12 mouse cellular contexts compared by ENCODE assay signal in genomic region chr2:39140586-39141455, GRCm38 (mm10). TPM values are rescaled to one million over a fixed set of nuclear protein-coding genes. Genes with fewer than 3 reads are reported as not detected.
DNase-seq lines count a peak whose midpoint lies in the region; ATAC-seq and TF ChIP-seq lines count a peak whose summit lies in the region.
"Had no signal": no experiment of that assay in that cellular context is flagged by ENCODE, and none has a peak within 500 bp of the region (broad histone marks: within the 10 kb centered on the region; RNA-seq: fewer than 3 reads in every experiment).

No protein-coding gene starts in this region.

- intact Hi-C loops in heart, postnatal 14 days (cut with DNase I), result no loop called here

- no peaks in the 10 kb centered on the region for H3K9me3 ChIP-seq in forebrain, embryonic 11.5 days (ENCODE audit: control insufficient read depth, low read length)
- no peaks in the 10 kb centered on the region for H3K9me3 ChIP-seq in hindbrain, embryonic 14.5 days (ENCODE audit: control insufficient read depth, low read length)
- H3K9me3 ChIP-seq: limb, embryonic 13.5 days had no signal

- peak overlapping the region; percentile 29 for H3K4me3 ChIP-seq in lung, adult 2 months (replicated peaks; ENCODE audit: extremely low read depth, low read depth, low read length)
- H3K4me3 ChIP-seq in forebrain, embryonic 11.5 days (ENCODE audit: low read depth, low read length), result no peak overlapping the region
- no peak overlapping the region for H3K4me3 ChIP-seq in hindbrain, embryonic 14.5 days (replicated peaks; ENCODE audit: low read length)
- H3K4me3 ChIP-seq: erythroblast, embryonic 14.5 days; limb, embryonic 13.5 days had no signal

- WGBS in lung, adult 2 months, result 72% methylated on average over 7 of the region's 7 CpGs
- WGBS in forebrain, embryonic 11.5 days, result 87% methylated on average over 7 of the region's 7 CpGs
- 92% methylated on average over 7 of the region's 7 CpGs for WGBS in hindbrain, embryonic 14.5 days

- no peaks in the 10 kb centered on the region; the same call in 1 of the 2 replicates for H3K36me3 ChIP-seq in forebrain, embryonic 11.5 days (ENCODE audit: control insufficient read depth, insufficient read depth, low read length)
- no peaks in the 10 kb centered on the region; the same call in 1 of the 2 replicates for H3K36me3 ChIP-seq in hindbrain, embryonic 14.5 days (replicated peaks; ENCODE audit: control insufficient read depth, insufficient read depth)

- no peak overlapping the region for H3K27ac ChIP-seq in forebrain, embryonic 11.5 days (ENCODE audit: low read depth, low read length)
- no peak overlapping the region for H3K27ac ChIP-seq in hindbrain, embryonic 14.5 days
- H3K27ac ChIP-seq: limb, embryonic 13.5 days had no signal

- TF ChIP-seq POLR2A in lung, adult 2 months (IDR thresholded peaks at IDR 0.05; ENCODE audit: borderline replicate concordance, extremely low read depth, low read depth, low read length), result no peak

- ATAC-seq in forebrain, embryonic 11.5 days (replicated peaks; ENCODE audit: low FRiP score), result no peak
- ATAC-seq in hindbrain, embryonic 14.5 days (ENCODE audit: low FRiP score), result no peak

- no peak for DNase-seq in lung, adult 2 months
- no peak for DNase-seq in lung, postnatal 10 days
- peak; percentile 48 for DNase-seq in adrenal gland, postnatal 14 days
- peak; percentile 31 for DNase-seq in cerebellum, adult 8-10 months
- DNase-seq in heart, postnatal 14 days, result peak; percentile 14 to 36
- DNase-seq in layer of hippocampus, postnatal 14 days (ENCODE audit: low spot score in 2 of 2), result no peak
- DNase-seq in forebrain, embryonic 11.5 days (ENCODE audit: low spot score), result no peak
- DNase-seq in hindbrain, embryonic 14.5 days (ENCODE audit: low spot score), result no peak
- DNase-seq: spleen, adult 18-20 months had no signal

- no peaks in the 10 kb centered on the region; the same call in 1 of the 2 replicates for H3K4me1 ChIP-seq in lung, adult 2 months (ENCODE audit: control insufficient read depth, insufficient read depth, low read length)
- no peaks in the 10 kb centered on the region for H3K4me1 ChIP-seq in forebrain, embryonic 11.5 days (replicated peaks; ENCODE audit: control insufficient read depth, insufficient read depth, low read length)
- H3K4me1 ChIP-seq in hindbrain, embryonic 14.5 days (replicated peaks; ENCODE audit: control insufficient read depth, insufficient read depth, low read length), result no peaks in the 10 kb centered on the region
- H3K4me1 ChIP-seq: limb, embryonic 13.5 days had no signal

- no peak overlapping the region for H3K9ac ChIP-seq in forebrain, embryonic 11.5 days (ENCODE audit: low read length)
- no peak overlapping the region for H3K9ac ChIP-seq in hindbrain, embryonic 14.5 days
- H3K9ac ChIP-seq: limb, embryonic 13.5 days had no signal

- TF ChIP-seq CTCF in lung, adult 2 months (IDR thresholded peaks at IDR 0.05; ENCODE audit: insufficient read depth, low read length), result no peak

- H3K27me3 ChIP-seq in forebrain, embryonic 11.5 days (ENCODE audit: control insufficient read depth, insufficient read depth, low read length), result no peaks in the 10 kb centered on the region
- H3K27me3 ChIP-seq in hindbrain, embryonic 14.5 days (ENCODE audit: control insufficient read depth, insufficient read depth, low read length), result no peaks in the 10 kb centered on the region
- H3K27me3 ChIP-seq: limb, embryonic 13.5 days had no signal

- H3K4me2 ChIP-seq in forebrain, embryonic 11.5 days (ENCODE audit: low read depth, low read length, severe bottlenecking), result no peak overlapping the region
- H3K4me2 ChIP-seq in hindbrain, embryonic 14.5 days (replicated peaks), result no peak overlapping the region
- H3K4me2 ChIP-seq: limb, embryonic 13.5 days; midbrain, embryonic 11.5 days had no signal

RNA-seq across cellular contexts. Expression of gene Scai, which starts 49.7 kb away (rescaled TPM):
- 0.61 and 2.4 TPM in 2 replicates for polyA plus RNA-seq in lung, adult 2 months (2012; rRNA removed)
- total RNA-seq in adrenal gland, postnatal 14 days (2021), result 12.2 and 12.3 TPM in 2 replicates
- total RNA-seq in heart, postnatal 14 days (2021), result 1 to 10 TPM; 8.9 to 9.8 TPM
- total RNA-seq in layer of hippocampus, postnatal 14 days (2021), result 10 to 100 TPM; 75.4 to 78.3 TPM
- 10.2 and 11.4 TPM in 2 replicates for polyA plus RNA-seq in forebrain, embryonic 11.5 days (2014; fragmentation: Nextera tagmentation; extraction: Ambion mirVana)
- 17.4 and 21.0 TPM in 2 replicates for polyA plus RNA-seq in hindbrain, embryonic 14.5 days (2014; fragmentation: Nextera tagmentation; extraction: Ambion mirVana)

Comparison
In these comparisons a context has a peak if more than half of its experiments do, and no peak if none do; other contexts are left out.
1. DNase-seq: peak in adrenal gland, postnatal 14 days (single experiment), cerebellum, adult 8-10 months (single experiment) and heart, postnatal 14 days (2 of 2); none in lung, adult 2 months (single experiment), lung, postnatal 10 days (single experiment), layer of hippocampus, postnatal 14 days (0 of 2), forebrain, embryonic 11.5 days (single experiment) and hindbrain, embryonic 14.5 days (single experiment).